ENCODE assay signal across 8 mouse cellular contexts in the genomic region with DNA sequence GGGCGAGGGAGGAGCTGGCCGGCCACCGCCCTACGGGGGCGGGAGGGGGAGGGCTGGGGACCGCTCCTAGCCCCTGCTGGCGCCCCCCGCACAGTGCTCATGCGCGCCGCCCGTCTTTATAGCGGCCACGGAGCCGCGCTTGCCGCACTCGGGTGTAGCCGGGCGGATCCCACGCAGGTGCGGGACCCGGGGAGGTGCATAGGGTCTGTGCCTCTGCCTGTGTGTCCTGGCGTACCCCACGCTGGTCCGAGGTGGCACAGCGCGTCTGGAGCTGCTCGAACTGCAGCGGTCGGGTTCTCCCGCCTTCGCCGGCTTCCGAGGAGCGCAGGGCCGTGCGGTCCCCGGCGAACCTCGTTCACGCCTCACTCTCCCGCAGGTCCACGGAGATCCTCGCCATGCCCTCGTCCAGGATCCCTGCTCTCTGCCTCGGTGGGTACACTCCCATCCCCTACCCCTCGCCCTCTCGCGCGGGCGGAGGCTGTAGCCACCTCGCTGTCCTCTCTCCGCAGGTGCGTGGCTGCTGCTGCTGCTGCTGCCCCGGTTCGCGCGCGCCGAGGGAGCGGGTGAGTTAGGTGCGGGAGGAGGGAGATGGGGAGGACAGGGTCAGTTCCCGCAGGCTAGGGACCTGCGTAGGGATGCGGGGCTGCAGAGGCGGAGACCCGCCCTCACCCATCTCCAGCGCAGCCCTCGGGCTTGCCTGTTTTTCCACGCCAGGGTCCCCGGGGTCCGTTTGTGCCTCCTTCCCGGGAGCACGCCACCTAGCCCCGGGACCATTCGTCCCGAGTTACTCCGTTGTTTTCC. TPM values are rescaled to one million over a fixed set of nuclear protein-coding genes. Genes with fewer than 3 reads are reported as not detected.
DNase-seq lines count a peak whose midpoint lies in the region; ATAC-seq and TF ChIP-seq lines count a peak whose summit lies in the region.

A gene (plus strand): TSS at position 113 of the 801 bp plus-strand sequence.

- H3K4me1 ChIP-seq in thymus, adult 2 months (replicated peaks; ENCODE audit: control insufficient read depth, insufficient read depth, low read length): no peaks in the 10 kb centered on the region; the same call in 1 of the 2 replicates
- peaks cover 5% of the 10 kb centered on the region; the same call in 1 of the 2 replicates for H3K4me1 ChIP-seq in forebrain, postnatal 0 days (ENCODE audit: insufficient read depth)
- peaks cover 20% of the 10 kb centered on the region for H3K4me1 ChIP-seq in kidney, embryonic 15.5 days

- no peak within 1 kb of the TSS for H3K27ac ChIP-seq in thymus, adult 2 months (ENCODE audit: control insufficient read depth, insufficient read depth, low read length)
- no peak within 1 kb of the TSS for H3K27ac ChIP-seq in forebrain, postnatal 0 days (ENCODE audit: low read depth, low read length)
- no peak within 1 kb of the TSS for H3K27ac ChIP-seq in kidney, embryonic 15.5 days

- TF ChIP-seq POLR2A in thymus, adult 2 months (IDR thresholded peaks at IDR 0.05; ENCODE audit: control insufficient read depth, extremely low read depth, insufficient read depth, low read length, poor library complexity): no peak

- H3K4me3 ChIP-seq in thymus, adult 2 months (ENCODE audit: control insufficient read depth, insufficient read depth, low read length): peak within 1 kb of the TSS; percentile 16
- peak within 1 kb of the TSS; percentile 73 for H3K4me3 ChIP-seq in forebrain, postnatal 0 days (ENCODE audit: low read depth, low read length)
- H3K4me3 ChIP-seq in kidney, embryonic 15.5 days (replicated peaks): peak within 1 kb of the TSS; percentile 54

- H3K27me3 ChIP-seq in thymus, adult 2 months (ENCODE audit: control insufficient read depth, insufficient read depth, low read length): peaks cover 9% of the 10 kb centered on the region; the same call in 1 of the 2 replicates
- peaks cover 9% of the 10 kb centered on the region for H3K27me3 ChIP-seq in forebrain, postnatal 0 days (ENCODE audit: insufficient read depth, low read length)
- H3K27me3 ChIP-seq in kidney, embryonic 15.5 days: peaks cover 56% of the 10 kb centered on the region
- H3K27me3 ChIP-seq in splenic B cell, adult 2 months (ENCODE audit: control insufficient read depth, insufficient read depth, low read length, poor library complexity, severe bottlenecking): peaks cover 2% of the 10 kb centered on the region; the same call in 1 of the 2 replicates

- peak within 1 kb of the TSS; percentile 60 for H3K9ac ChIP-seq in forebrain, postnatal 0 days
- peak within 1 kb of the TSS; percentile 42 for H3K9ac ChIP-seq in kidney, embryonic 15.5 days

- no peak for TF ChIP-seq CTCF in thymus, adult 2 months (IDR thresholded peaks at IDR 0.05; ENCODE audit: borderline replicate concordance, control insufficient read depth, extremely low read depth, insufficient read depth, low read length, poor library complexity)
- no peak for TF ChIP-seq CTCF in forebrain, postnatal 0 days (IDR thresholded peaks at IDR 0.05; ENCODE audit: low read depth)

- no peaks in the 10 kb centered on the region for H3K36me3 ChIP-seq in thymus, adult 2 months (ENCODE audit: control insufficient read depth, insufficient read depth, low read length)
- no peaks in the 10 kb centered on the region for H3K36me3 ChIP-seq in forebrain, postnatal 0 days (ENCODE audit: insufficient read depth)
- H3K36me3 ChIP-seq in kidney, embryonic 15.5 days: no peaks in the 10 kb centered on the region
- H3K36me3 ChIP-seq in splenic B cell, adult 2 months (ENCODE audit: control insufficient read depth, insufficient read depth, low read length, poor library complexity, severe bottlenecking): no peaks in the 10 kb centered on the region

- peak; percentile 88 for ATAC-seq in forebrain, postnatal 0 days
- peak; percentile 76 for ATAC-seq in kidney, embryonic 15.5 days (replicated peaks; ENCODE audit: low FRiP score)
- peak; percentile 37 for ATAC-seq in megakaryocyte progenitor cell, adult 5-6 weeks (replicated peaks; ENCODE audit: poor library complexity)

- WGBS in thymus, adult 2 months: 2% methylated on average over 72 of the region's 79 CpGs
- under 1% methylated on average over 64 of the region's 79 CpGs for WGBS in forebrain, postnatal 0 days
- under 1% methylated on average over 75 of the region's 79 CpGs for WGBS in kidney, embryonic 15.5 days

- DNase-seq in cerebellum, adult 11-12 months: peak; percentile 3
- DNase-seq in cerebellum, adult 11 months: no peak
- no peak for DNase-seq in thymus, adult 2 months
- no peak for DNase-seq in thymus, adult 18-20 months
- peak; percentile 66 for DNase-seq in forebrain, postnatal 0 days
- peak; percentile 11 for DNase-seq in splenic B cell, adult 2 months (ENCODE audit: low read depth, low spot score)

- no peaks in the 10 kb centered on the region for H3K9me3 ChIP-seq in forebrain, postnatal 0 days (ENCODE audit: low read length)
- H3K9me3 ChIP-seq in kidney, embryonic 15.5 days (replicated peaks): no peaks in the 10 kb centered on the region

- peak within 1 kb of the TSS; percentile 97 for H3K4me2 ChIP-seq in forebrain, postnatal 0 days (ENCODE audit: low read depth)
- peak within 1 kb of the TSS; percentile 99 for H3K4me2 ChIP-seq in kidney, embryonic 15.5 days

RNA-seq across cellular contexts. Expression of the gene that starts here (rescaled TPM):
- polyA plus RNA-seq in thymus, adult 2 months (2012; rRNA removed): 1.4 and 2.1 TPM in 2 replicates
- 14.2 and 18.2 TPM in 2 replicates for total RNA-seq in forebrain, postnatal 0 days (2014; rRNA removed)
- 10.5 and 13.4 TPM in 2 replicates for polyA plus RNA-seq in forebrain, postnatal 0 days (2015; fragmentation: Nextera tagmentation; extraction: Ambion mirVana)
- 1.4 and 1.5 TPM in 2 replicates for polyA plus RNA-seq in kidney, embryonic 15.5 days (2015; fragmentation: Nextera tagmentation; extraction: Ambion mirVana)
- total RNA-seq in megakaryocyte progenitor cell, adult 5-6 weeks (2015): not detected in 2 replicates
- total RNA-seq in megakaryocyte progenitor cell, adult 5-6 weeks (2017): not detected in 2 replicates

Comparison
In these comparisons a context has a peak if more than half of its experiments do, and no peak if none do; other contexts are left out.
1. RNA of the gene that starts here (total RNA-seq): 14.2 to 18.2 TPM in forebrain, postnatal 0 days; not detected in megakaryocyte progenitor cell, adult 5-6 weeks; every median in the first group is over 10 times any median in the second.
2. DNase-seq: peak in cerebellum, adult 11-12 months (single experiment), forebrain, postnatal 0 days (single experiment) and splenic B cell, adult 2 months (single experiment); none in cerebellum, adult 11 months (single experiment), thymus, adult 2 months (single experiment) and thymus, adult 18-20 months (0 of 2).
3. Peak in ATAC-seq in megakaryocyte progenitor cell, adult 5-6 weeks; RNA of the gene not detected or under 1 TPM.
4. H3K4me3 ChIP-seq: peak in every context shown above with its lines; median percentile 73 in forebrain, postnatal 0 days; 54 in kidney, embryonic 15.5 days; 16 in thymus, adult 2 months.
5. ATAC-seq: peak in every context shown above with its lines; median percentile 88 in forebrain, postnatal 0 days; 76 in kidney, embryonic 15.5 days; 37 in megakaryocyte progenitor cell, adult 5-6 weeks.